Mouse (Mus musculus) macrophage (primary cell): ENCODE results near the gene Capn13. TPM values are rescaled to one million over a fixed set of nuclear protein-coding genes. Genes with fewer than 3 reads are reported as not detected.
"Not testable (repeated sequence)": the region's sequence is repeated elsewhere in the genome, so short reads cannot be mapped to it uniquely, and the experiment has no call there.

Experiments
- H3K27ac ChIP-seq: fragments of 350-480 bp; formaldehyde crosslinking; 2 replicates; pipeline ENCODE4 v1.9.0; 2021
- H3K36me3 ChIP-seq: fragments of 350-480 bp; formaldehyde crosslinking; 2 replicates; pipeline ENCODE4 v1.9.0; 2021; ENCODE audit errors: inconsistent target
- H3K4me3 ChIP-seq: fragments of 350-480 bp; formaldehyde crosslinking; 2 replicates; pipeline ENCODE4 v1.9.0; 2021; ENCODE audit errors: inconsistent target
- H3K79me2 ChIP-seq: fragments of 350-480 bp; formaldehyde crosslinking; 2 replicates; pipeline ENCODE4 v1.9.0; 2021; ENCODE audit errors: inconsistent target
- WGBS: methylation state at CpG from one replicate; pipeline ENCODE4 v1.1.7; 2026; ENCODE audit warnings: inconsistent platforms; ENCODE audit not compliant: missing documents; 5-methylcytosine and 5-hydroxymethylcytosine counted together
- polyA plus RNA-seq: library from polyadenylated mRNA; stranded (reverse); fragments of 250-400 nt; gene quantifications from 3 replicates; pipeline ENCODE4 v1.2.4, GENCODE M21; 2018; ENCODE audit warnings: inconsistent platforms

The Capn13 gene
- polyA plus RNA-seq, 1 experiment from 2014 or later: not detected

DNA sequence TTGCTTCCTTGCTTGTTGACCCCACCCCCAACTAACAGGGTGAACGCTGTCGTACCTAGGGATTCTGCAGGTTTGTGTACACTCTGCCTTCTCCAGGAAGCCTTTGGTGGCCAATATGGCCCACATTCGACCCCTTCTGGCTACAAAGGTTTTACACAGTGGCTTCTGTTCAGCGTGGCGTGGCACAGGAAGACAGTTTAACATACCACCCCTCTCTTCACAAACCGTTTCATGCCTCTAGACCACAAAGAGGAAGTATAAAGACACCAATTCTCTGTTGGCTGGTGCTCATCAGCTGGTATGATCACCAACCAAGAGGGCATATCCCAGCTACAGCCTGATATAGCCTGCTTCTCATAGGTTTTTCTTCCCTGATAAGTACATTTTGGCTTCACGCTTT is 126.9 kb downstream of the Capn13 start:
- H3K36me3 ChIP-seq: no peaks in the 10 kb centered on the region
- no peak overlapping the region for H3K27ac ChIP-seq
- H3K79me2 ChIP-seq: no peaks in the 10 kb centered on the region
- H3K4me3 ChIP-seq: no peak overlapping the region
- 24% methylated on average over 7 of the region's 7 CpGs for WGBS

DNA sequence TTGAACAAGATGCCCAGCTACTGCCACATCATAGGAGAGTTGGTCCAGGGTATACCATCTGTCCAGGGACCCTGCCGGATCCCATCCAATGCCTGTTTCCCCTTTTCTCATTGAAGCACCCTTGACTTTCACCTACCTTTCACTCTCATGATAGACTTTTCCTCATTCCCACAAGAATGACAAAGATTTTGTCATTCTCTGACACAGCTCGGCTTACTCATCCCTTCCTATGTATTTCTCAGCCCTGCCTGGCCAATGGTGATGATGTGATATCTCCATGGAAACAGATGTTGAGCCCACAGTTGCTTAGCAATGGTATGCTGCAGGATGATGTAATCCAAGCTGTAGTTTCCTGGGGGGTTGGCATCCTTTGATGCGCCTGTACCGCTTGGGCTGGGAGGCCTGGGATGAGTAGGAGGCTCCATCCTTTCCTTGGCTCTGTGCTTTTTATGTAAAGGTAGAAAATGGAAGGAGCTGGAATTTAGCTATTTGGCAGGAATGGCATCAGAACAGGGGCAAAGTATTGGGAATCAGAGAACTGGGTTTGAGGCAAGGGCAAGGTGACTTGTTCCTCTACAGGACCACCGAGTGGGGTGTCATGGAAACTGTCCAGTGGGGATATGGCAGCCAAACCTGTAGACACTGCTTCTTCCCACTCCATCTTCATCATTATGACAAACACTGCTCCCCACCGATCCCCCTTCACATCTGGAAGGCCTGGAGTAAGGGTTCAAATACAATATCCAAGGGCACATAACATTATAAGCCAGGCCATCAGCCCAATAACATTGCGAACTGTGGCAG is 128.7 kb downstream of the Capn13 start:
- 89% methylated on average over 7 of the region's 7 CpGs for WGBS
- H3K4me3 ChIP-seq: no peak overlapping the region

DNA sequence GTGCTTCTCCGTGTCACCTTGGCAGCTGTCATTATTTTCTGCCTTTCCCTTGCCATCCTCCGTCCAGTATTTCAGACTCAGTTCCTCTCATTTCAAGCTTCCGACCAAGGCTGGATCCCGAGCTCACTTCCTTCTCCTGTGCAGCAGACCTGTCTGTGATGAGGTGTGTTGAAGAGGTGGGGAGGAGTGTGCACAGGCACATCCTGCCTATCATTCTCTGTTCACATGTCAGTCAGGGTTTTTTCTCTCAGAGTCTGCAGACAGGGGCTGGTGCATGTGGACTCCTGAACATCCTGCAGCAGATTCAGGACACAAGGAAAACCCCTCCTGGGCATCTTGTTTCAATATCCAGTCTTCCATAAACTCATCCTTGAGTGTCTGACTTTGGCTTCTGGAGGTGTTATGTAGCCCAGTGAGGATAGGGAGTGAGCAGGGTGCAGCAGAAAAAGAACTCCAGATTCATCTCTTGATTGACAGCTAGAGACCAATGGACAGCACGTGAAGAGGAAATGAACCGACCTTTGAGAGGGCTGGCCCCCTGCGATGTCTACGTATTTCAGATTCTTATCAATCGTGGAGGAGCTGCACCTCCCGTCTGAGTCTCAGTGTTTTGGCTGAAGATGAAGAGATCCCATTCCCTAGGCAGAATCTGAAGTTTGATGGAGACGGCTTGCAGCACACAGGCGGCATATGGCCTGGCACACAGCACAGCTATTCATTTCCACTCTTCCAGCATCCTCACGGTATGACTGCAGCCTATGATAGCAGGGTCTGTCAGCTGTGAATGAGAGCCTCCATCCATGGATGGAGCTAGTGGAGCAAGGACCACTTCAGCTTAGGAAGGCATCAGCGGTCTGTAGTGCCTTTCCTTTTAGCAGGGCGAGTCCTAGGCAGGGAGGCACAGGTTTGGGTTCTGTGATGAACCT is 129.5 kb downstream of the Capn13 start:
- no peak overlapping the region for H3K27ac ChIP-seq
- WGBS: 51% methylated on average over 15 of the region's 15 CpGs
- H3K4me3 ChIP-seq: no peak overlapping the region
- H3K36me3 ChIP-seq: no peaks in the 10 kb centered on the region
- no peaks in the 10 kb centered on the region for H3K79me2 ChIP-seq

More for the DNA sequence above, 128.7 kb downstream of the Capn13 start:
- no peaks in the 10 kb centered on the region for H3K79me2 ChIP-seq
- no peaks in the 10 kb centered on the region for H3K36me3 ChIP-seq
- H3K27ac ChIP-seq: no peak overlapping the region

DNA sequence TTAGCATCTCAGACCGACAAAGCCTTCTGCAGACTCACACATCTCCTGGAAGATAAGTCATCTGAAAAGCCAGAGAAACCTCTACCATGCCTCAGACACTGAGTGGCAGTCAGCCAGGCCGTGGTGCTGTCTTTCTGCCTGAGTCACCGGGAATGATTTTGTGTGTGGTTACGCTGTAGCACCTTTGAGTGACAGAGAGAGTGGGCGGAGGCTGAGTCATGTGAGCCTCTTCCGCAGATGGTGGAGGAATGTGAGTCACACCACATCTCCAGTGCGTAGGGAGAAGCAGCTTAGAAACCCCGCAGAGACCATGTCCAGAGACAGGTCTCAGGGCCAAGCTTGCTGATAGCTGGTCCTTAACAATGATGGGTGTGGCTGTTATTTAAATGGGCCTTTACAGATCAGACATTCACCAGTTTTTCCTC is 137.6 kb downstream of the Capn13 start:
- no peak overlapping the region for H3K27ac ChIP-seq
- no peak overlapping the region for H3K4me3 ChIP-seq
- no peaks in the 10 kb centered on the region for H3K79me2 ChIP-seq
- WGBS: 5% methylated on average over 8 of the region's 8 CpGs
- no peaks in the 10 kb centered on the region for H3K36me3 ChIP-seq

DNA sequence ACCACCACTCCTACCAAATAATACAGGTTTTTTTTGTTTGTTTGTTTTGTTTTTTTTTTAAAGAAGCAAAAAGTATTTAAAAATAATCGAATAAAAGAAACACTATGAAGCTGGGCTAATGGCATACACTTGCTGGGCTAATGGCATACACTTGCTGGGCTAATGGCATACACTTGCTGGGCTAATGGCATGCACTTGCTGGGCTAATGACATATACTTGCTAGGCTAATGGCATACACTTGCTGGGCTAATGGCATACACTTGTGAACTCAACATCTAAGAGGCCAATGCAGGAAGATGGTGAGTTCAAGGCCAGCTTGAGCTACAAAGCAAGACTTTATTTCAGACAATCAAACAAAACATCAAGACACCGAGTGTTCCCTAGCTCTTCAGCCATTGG is 138.1 kb downstream of the Capn13 start:
- Histone ChIP-seq H3K79me2 (no peaks in the 10 kb centered on the region), H3K36me3 (no peaks in the 10 kb centered on the region), H3K27ac (no peak overlapping the region), H3K4me3 (no peak overlapping the region)
- 100% methylated on average over 2 of the region's 2 CpGs for WGBS

DNA sequence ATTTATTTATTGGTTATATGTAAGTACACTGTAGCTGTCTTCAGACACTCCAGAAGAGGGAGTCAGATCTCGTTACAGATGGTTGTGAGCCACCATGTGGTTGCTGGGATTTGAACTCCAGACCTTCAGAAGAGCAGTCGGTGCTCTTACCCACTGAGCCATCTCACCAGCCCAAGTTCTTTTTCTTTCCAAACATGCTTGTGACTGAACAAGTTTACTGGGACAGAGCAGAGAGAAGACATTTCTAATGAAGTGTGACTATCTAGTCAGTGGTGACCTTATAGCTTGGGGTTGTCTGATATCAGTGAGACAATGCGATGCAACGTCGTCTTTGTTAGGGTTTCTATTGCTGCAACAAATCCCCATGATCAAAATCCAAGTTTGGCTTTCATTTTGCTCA is 141.4 kb downstream of the Capn13 start:
- not testable (repeated sequence) for H3K36me3 ChIP-seq, H3K79me2 ChIP-seq, H3K4me3 ChIP-seq, H3K27ac ChIP-seq
- WGBS: 96% methylated on average over 4 of the region's 5 CpGs

DNA sequence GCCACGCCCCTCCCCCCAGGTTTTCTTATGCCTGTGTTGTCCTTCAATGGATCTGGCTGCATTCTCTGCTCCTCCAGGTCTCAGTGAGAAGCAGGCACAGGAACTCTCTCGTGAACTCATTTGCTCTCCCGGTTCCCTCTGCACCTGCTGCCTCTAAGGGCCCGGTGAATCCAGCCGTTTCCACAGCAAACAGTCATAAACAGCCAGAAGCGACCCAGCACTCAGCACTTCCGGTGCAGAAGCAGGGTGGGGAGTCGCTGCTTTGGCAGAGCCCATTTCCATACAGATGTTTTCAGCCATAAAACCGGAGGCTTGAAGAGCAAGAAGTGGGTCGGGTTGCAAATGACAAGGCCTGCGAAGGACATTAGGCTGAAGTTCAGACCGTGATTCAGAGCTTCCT is 142.0 kb downstream of the Capn13 start:
- Histone ChIP-seq H3K4me3 (no peak overlapping the region), H3K36me3 (no peaks in the 10 kb centered on the region), H3K27ac (no peak overlapping the region), H3K79me2 (no peaks in the 10 kb centered on the region)
- WGBS: 24% methylated on average over 12 of the region's 12 CpGs
